Mouse (Mus musculus) forebrain, embryonic 12.5 days (tissue): ENCODE measurements around the gene Prkce. TPM values are rescaled to one million over a fixed set of nuclear protein-coding genes. Genes with fewer than 3 reads are reported as not detected.

ENCODE experiments used
- ATAC-seq: fragments of 200-750 bp; cut with Nextera tagmentation; 2 replicates; pipeline ENCODE4 v1.8.0; 2017; ENCODE audit warnings: moderate TSS enrichment; ENCODE audit not compliant: low FRiP score
- H3K27ac ChIP-seq: fragments of 300-500 bp; sonication (generic); 2 replicates; pipeline ENCODE4 v1.5.1; 2016; ENCODE audit warnings: mild to moderate bottlenecking
- H3K27me3 ChIP-seq: fragments of 300-500 bp; sonication (generic); 2 replicates; pipeline ENCODE4 v1.6.1; 2016; ENCODE audit warnings: mild to moderate bottlenecking
- H3K36me3 ChIP-seq: fragments of 300-500 bp; sonication (generic); replicated peaks from 2 replicates; pipeline ENCODE4 v1.6.1; 2016; ENCODE audit warnings: mild to moderate bottlenecking
- H3K4me1 ChIP-seq: fragments of 300-500 bp; sonication (generic); 2 replicates; pipeline ENCODE4 v1.6.1; 2016
- H3K4me2 ChIP-seq: fragments of 300-500 bp; sonication (generic); 2 replicates; pipeline ENCODE4 v1.6.1; 2016; ENCODE audit warnings: mild to moderate bottlenecking, moderate library complexity
- H3K4me3 ChIP-seq: fragments of 300-500 bp; sonication (generic); replicated peaks from 2 replicates; pipeline ENCODE4 v1.5.1; 2016; ENCODE audit warnings: mild to moderate bottlenecking
- H3K9ac ChIP-seq: fragments of 300-500 bp; sonication (generic); 2 replicates; pipeline ENCODE4 v1.6.1; 2016; ENCODE audit warnings: mild to moderate bottlenecking
- H3K9me3 ChIP-seq: fragments of 300-500 bp; sonication (generic); 2 replicates; pipeline ENCODE4 v1.6.1; 2016
- WGBS: fragments of 180-500 bp; shearing (Covaris S2); methylation state at CpG from one replicate; pipeline ENCODE4 v1.1.7; 2016; 5-methylcytosine and 5-hydroxymethylcytosine counted together
- polyA plus RNA-seq: library from polyadenylated mRNA; unstranded; fragments of >200 nt; fragmentation: Nextera tagmentation; extraction: Ambion mirVana; gene quantifications from 2 replicates; pipeline ENCODE4 v1.2.1, GENCODE M21; 2016

Gene Prkce
- polyA plus RNA-seq, 1 experiment from 2014 or later, result 6.0 TPM

DNA sequence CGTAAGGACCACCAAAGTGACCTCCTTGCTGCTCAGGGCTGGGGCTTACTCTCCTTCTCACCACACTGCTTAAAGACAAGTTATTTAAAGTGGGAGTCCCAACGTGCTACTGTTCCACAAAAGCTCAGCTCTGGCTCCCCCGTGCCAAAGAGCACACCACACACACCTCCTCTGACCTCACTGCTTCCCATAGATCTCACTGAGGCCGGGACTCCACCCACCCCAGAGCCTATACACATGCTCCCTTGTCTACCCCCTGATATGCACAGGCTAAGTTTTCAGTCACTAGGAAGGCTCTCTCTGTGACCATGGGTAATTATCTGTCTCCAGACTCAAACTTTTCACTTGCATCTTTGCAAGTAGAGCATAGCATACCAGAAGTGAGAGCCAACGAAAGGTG lies 170.7 kb downstream of the Prkce start:
- H3K9ac ChIP-seq, result no peak overlapping the region
- no peaks in the 10 kb centered on the region for H3K4me1 ChIP-seq
- no peak overlapping the region for H3K27ac ChIP-seq
- no peaks in the 10 kb centered on the region for H3K36me3 ChIP-seq
- H3K4me3 ChIP-seq, result no peak overlapping the region
- ATAC-seq, result no peak
- no peaks in the 10 kb centered on the region for H3K9me3 ChIP-seq
- no peak overlapping the region for H3K4me2 ChIP-seq
- H3K27me3 ChIP-seq, result no peaks in the 10 kb centered on the region
- WGBS, result 84% methylated on average over 5 of the region's 5 CpGs

DNA sequence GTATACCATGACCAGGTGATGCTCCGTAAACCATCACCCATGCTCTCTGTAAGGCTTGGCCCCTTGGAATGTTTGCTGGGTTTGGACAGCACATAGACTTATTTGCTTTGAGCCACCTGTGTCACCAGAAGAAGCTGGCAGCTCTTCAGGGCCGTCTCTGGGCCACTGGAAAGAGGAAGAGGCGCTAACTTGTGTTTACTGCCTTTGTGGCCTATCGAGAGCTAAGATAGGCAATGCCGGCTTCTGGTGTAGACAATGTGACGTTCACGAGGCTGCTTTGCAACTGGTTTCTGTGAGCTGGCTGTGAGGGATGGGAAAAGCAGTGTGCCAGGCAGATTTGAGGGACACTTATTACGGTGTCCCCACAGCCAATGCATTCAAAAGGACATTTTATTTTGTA lies 176.4 kb downstream of the Prkce start:
- Histone ChIP-seq H3K27ac (no peak overlapping the region), H3K4me2 (no peak overlapping the region), H3K27me3 (no peaks in the 10 kb centered on the region), H3K4me1 (no peaks in the 10 kb centered on the region), H3K9ac (no peak overlapping the region), H3K36me3 (no peaks in the 10 kb centered on the region), H3K9me3 (no peaks in the 10 kb centered on the region), H3K4me3 (no peak overlapping the region)
- WGBS, result 83% methylated on average over 8 of the region's 8 CpGs
- no peak for ATAC-seq

DNA sequence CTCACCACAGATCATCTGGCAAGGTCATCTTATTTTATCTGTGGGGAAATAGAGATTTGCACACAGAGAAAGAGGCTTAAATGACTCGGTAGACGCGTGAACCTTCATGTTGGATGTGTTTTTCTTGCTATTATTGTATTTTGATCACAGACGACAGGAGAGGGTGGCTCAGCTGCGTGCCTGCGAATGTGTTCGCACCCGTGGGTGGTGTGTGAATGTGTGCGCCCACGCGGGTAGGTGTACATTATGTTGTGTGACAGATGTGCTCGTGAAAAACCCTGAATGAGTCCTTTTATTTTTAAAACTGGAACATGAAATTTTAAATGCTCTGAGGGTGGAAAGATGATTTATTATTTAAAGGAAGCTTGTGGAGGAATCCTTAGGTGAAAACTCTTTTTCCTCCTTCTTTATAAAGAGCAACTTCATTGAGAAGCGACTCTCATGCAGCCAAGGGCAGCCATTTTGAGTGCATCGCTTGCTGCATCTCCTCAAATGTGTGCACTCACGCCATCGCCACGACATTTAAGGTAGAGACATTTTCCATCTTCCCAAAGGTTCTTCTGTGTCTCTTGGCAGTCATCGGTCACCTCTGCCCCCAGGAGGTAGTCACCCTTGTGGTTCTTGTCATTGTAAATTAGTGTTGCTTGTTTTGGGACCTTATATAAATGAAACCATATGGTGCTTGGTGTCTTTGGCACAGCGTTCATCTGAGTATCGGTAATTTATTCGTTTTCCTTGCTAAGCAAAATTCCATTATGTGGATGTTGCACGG lies 177.8 kb downstream of the Prkce start:
- H3K36me3 ChIP-seq, result no peaks in the 10 kb centered on the region
- H3K4me2 ChIP-seq, result no peak overlapping the region
- no peak for ATAC-seq
- no peaks in the 10 kb centered on the region for H3K9me3 ChIP-seq
- H3K9ac ChIP-seq, result no peak overlapping the region
- 84% methylated on average over 22 of the region's 22 CpGs for WGBS
- H3K27me3 ChIP-seq, result no peaks in the 10 kb centered on the region
- H3K27ac ChIP-seq, result no peak overlapping the region
- peaks cover under 1% of the 10 kb centered on the region; the same call in 1 of the 2 replicates for H3K4me1 ChIP-seq
- no peak overlapping the region for H3K4me3 ChIP-seq

DNA sequence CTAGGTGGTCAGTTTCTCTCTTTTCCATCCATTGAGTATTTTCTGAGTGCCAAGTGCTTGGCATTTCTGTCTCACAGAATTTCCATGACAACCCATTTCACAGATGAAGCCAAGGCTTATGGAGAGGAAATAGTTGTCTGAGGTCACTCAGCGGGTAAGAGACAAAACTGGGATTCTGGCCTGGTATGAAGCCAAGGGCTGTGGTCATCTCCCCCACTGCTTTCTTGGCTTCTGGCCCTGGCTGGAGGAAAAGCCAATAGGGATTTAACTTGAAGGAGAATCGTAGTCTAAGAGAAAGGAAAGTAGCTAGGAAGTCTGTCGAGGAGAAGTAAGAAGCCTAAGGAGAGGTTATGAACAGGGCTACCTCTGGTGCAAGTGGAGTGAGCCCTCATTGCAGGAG lies 182.7 kb downstream of the Prkce start:
- Histone ChIP-seq H3K27me3 (no peaks in the 10 kb centered on the region), H3K9me3 (no peaks in the 10 kb centered on the region), H3K4me1 (peaks cover 2% of the 10 kb centered on the region; the same call in 1 of the 2 replicates), H3K36me3 (no peaks in the 10 kb centered on the region), H3K4me3 (no peak overlapping the region), H3K9ac (no peak overlapping the region), H3K4me2 (no peak overlapping the region), H3K27ac (no peak overlapping the region)
- ATAC-seq, result no peak
- WGBS, result 89% methylated on average over 3 of the region's 3 CpGs

DNA sequence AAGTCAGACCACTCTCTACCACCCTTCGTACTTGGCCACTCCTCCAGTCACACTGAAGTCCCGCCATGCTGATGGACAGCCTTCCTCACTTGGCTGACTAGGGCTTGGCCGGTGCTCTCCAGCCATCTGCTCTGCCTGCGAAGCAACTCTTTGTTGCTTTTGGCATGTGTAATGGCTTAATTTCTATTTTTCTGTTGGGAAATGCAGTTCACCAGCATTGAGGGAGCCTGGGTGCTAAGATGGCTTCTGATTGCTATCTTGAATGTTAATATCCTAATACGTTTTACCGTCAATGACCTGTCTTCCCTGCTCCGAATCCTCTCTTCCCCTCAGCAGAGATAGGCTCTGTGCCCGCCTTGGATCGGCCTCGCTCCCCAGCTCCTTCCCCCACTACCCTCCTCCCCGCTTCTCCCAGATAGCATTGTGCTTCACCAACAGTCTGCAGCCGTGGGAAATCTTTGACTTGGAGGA lies 183.2 kb downstream of the Prkce start:
- Histone ChIP-seq H3K4me3 (no peak overlapping the region), H3K4me2 (no peak overlapping the region), H3K4me1 (peaks cover 4% of the 10 kb centered on the region; the same call in 1 of the 2 replicates), H3K36me3 (no peaks in the 10 kb centered on the region), H3K27me3 (no peaks in the 10 kb centered on the region), H3K9ac (no peak overlapping the region), H3K9me3 (no peaks in the 10 kb centered on the region), H3K27ac (no peak overlapping the region)
- 73% methylated on average over 12 of the region's 12 CpGs for WGBS
- no peak for ATAC-seq

DNA sequence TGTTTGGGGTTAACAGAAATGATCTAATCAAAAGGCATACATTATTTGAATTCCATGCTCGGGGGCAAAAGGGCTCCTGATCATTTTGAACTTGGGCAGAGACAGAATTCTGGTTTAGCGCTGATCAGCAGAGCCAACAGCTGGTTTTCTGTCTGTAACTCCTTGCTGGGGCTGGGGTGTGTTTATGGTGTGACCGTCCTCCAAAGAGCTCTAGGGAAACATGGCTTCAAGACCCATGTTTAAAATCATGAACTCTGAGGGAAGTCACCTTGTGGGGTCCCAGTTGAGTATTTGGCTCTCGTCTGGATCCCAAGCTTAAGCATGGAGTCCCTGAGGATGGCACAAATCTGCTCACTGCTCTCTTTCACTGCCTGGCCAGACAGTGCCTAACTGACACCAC lies 183.7 kb downstream of the Prkce start:
- no peaks in the 10 kb centered on the region for H3K27me3 ChIP-seq
- H3K4me1 ChIP-seq, result peaks cover 7% of the 10 kb centered on the region
- 89% methylated on average over 4 of the region's 4 CpGs for WGBS
- H3K4me3 ChIP-seq, result no peak overlapping the region
- H3K36me3 ChIP-seq, result no peaks in the 10 kb centered on the region
- H3K27ac ChIP-seq, result no peak overlapping the region
- no peaks in the 10 kb centered on the region for H3K9me3 ChIP-seq
- ATAC-seq, result no peak
- H3K9ac ChIP-seq, result no peak overlapping the region
- no peak overlapping the region for H3K4me2 ChIP-seq

DNA sequence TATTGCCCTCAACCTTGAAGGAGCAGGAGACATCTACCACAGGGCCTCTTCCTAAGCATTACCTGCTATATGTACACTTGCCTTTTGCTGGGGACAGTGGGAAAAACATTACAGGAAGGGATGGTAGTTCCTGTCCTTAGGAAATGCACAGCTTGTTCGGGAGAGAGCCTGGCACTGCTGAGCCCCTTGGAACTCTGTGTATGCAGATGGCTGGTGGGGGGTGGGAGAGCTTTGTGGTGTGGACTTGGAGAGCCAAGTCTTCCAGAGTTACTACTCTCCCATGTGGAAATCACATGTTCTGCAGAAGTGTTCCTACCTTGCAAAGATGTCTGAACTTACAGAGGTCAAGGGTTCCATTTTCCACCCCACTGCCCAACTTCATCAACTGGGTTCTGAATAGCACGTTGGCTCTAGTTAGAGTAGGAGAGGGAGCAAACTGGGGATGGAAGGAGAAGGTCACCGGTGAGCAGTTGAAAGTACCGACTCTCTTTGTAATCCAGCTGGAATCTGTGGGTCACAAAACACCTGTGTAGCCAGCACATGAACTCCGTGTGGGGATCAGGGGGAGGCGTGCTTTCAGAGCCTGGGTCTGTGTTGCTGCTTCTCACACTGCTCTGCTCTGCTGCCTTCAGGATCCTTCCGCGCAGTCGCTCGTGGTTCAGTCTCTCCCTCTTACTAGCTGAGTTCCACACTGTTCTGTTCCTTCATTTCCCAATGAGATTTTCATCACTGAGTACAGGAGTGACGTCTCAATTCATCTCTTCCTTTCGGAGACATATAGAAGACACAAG lies 184.9 kb downstream of the Prkce start:
- Histone ChIP-seq H3K4me3 (no peak overlapping the region), H3K4me2 (no peak overlapping the region), H3K27me3 (no peaks in the 10 kb centered on the region), H3K27ac (no peak overlapping the region), H3K9me3 (no peaks in the 10 kb centered on the region), H3K4me1 (peaks cover 9% of the 10 kb centered on the region), H3K9ac (no peak overlapping the region), H3K36me3 (no peaks in the 10 kb centered on the region)
- no peak for ATAC-seq
- WGBS, result 88% methylated on average over 12 of the region's 12 CpGs

DNA sequence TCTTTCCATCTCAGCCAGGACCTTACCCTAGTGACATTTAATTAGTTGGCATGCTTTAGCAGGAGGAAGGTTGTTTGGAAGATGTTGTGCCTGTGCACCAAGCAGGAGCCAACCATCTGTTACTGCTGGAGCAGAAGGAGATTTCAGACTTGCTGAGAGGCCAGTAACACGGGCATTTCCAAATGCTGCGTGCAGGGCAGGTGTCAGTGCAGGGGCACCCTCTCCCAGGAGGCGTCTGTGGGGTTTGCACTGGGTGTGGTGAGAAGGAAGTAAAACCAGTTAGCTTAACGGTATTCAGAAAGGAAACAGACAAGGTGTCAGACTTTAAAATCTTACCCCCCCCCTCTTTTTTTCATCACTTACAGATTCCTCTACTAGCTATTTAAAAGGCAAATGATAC lies 186.1 kb downstream of the Prkce start:
- H3K36me3 ChIP-seq, result no peaks in the 10 kb centered on the region
- 81% methylated on average over 4 of the region's 4 CpGs for WGBS
- H3K4me2 ChIP-seq, result no peak overlapping the region
- no peak overlapping the region for H3K4me3 ChIP-seq
- no peak overlapping the region for H3K27ac ChIP-seq
- no peaks in the 10 kb centered on the region for H3K27me3 ChIP-seq
- H3K4me1 ChIP-seq, result peaks cover 9% of the 10 kb centered on the region
- no peak overlapping the region for H3K9ac ChIP-seq
- H3K9me3 ChIP-seq, result no peaks in the 10 kb centered on the region
- no peak for ATAC-seq

DNA sequence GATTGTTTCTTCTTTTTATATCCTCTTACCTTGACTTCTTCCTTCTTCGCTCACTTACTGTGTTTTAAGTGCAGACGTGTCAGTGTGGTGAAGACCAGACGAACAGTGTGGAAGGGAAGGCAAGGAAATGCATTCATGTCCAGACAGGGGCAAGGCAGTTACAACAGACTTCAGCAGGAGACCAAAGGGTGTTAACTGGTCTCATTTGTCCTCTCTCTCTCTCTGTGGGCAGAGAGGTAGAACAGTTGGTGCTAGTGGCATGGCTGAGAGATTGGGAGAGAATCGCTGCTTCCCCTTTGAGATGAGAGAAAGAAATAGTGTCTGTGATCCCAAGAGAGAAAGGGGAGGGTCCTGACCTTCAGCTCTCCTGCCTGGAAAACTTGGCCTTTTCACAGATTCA lies 186.5 kb downstream of the Prkce start:
- Histone ChIP-seq H3K27ac (no peak overlapping the region), H3K4me1 (peaks cover 9% of the 10 kb centered on the region), H3K4me2 (no peak overlapping the region), H3K36me3 (no peaks in the 10 kb centered on the region), H3K9me3 (no peaks in the 10 kb centered on the region), H3K9ac (no peak overlapping the region), H3K27me3 (no peaks in the 10 kb centered on the region), H3K4me3 (no peak overlapping the region)
- WGBS, result 85% methylated on average over 4 of the region's 4 CpGs
- ATAC-seq, result no peak

DNA sequence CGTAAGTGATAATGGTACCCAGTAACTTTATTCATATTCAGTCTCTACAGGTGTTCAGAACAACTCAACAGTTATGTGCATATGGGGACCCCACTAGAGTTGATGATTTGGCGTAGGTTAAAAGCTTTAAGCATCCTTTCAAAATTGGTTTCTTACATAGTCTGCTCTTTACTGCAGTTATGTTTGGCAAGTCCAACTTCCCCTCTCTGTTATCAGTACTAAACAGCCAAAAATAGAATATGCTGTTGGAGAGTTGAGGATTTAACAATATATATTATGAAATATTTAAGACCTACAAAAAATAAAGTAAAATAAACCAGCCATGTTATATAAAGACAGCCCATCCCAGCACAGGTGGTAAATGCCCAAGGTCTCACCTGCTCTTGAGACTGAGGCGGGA lies 187.3 kb downstream of the Prkce start:
- 94% methylated on average over 3 of the region's 3 CpGs for WGBS
- H3K4me1 ChIP-seq, result peaks cover 9% of the 10 kb centered on the region
- ATAC-seq, result no peak
- H3K4me2 ChIP-seq, result no peak overlapping the region
- no peaks in the 10 kb centered on the region for H3K27me3 ChIP-seq
- H3K36me3 ChIP-seq, result no peaks in the 10 kb centered on the region
- H3K9ac ChIP-seq, result no peak overlapping the region
- H3K27ac ChIP-seq, result no peak overlapping the region
- H3K9me3 ChIP-seq, result no peaks in the 10 kb centered on the region
- H3K4me3 ChIP-seq, result no peak overlapping the region

DNA sequence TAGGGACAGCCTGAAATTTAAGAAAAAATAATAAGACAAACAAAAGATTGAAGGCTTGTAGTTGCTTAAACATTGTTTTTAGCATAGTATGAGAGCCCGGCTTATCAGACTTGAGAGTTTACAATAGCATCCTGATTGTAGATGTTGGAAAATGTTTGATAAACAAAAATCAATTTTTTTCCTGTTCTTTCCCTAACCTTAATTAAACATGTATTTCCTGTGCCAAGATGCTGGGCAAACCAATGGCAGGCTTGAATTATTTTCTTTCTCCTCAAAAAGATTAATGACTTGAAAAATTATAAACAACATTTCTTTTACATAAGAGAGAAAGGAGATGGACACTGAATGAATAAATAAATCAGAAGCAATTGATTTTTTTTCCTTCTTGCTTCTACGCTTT lies 187.7 kb downstream of the Prkce start:
- no peak overlapping the region for H3K27ac ChIP-seq
- 94% methylated on average over 2 of the region's 2 CpGs for WGBS
- H3K27me3 ChIP-seq, result no peaks in the 10 kb centered on the region
- no peak overlapping the region for H3K4me3 ChIP-seq
- H3K4me1 ChIP-seq, result peaks cover 9% of the 10 kb centered on the region
- no peak overlapping the region for H3K4me2 ChIP-seq
- H3K36me3 ChIP-seq, result no peaks in the 10 kb centered on the region
- H3K9ac ChIP-seq, result no peak overlapping the region
- no peak for ATAC-seq
- no peaks in the 10 kb centered on the region for H3K9me3 ChIP-seq

DNA sequence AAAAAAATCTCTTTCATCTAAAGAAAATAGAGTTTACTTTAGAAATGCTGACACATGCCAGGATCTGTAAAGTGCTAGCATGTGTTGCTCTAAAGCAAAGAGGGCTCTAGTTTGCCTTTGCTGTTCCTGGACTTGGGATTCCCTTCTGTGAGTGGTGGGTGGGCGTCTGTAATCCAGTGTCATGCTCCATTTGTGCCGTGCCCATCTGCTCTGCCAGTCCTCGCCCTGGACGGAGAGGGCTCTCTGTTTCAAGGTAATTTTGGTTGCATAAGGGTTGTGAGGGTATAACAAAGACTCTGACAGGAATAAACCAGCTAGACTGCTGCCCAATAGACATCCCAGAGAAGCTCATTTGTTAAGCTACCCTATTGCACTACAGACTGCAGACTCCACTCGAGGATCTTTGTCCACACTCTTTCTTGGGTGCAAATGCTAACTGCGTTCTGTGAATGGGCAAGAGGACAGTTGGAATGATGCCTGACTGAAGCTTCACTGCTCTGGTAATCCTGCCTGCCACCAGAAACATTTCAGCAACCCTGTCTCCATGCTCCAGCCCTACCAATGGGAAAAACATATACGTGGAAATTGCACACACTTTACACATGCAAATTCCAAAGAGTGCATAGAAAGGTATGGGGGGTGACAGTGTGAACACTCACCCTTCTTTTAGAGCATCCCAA lies 188.3 kb downstream of the Prkce start:
- WGBS, result 63% methylated on average over 7 of the region's 7 CpGs
- no peaks in the 10 kb centered on the region for H3K27me3 ChIP-seq
- H3K9ac ChIP-seq, result no peak overlapping the region
- no peaks in the 10 kb centered on the region for H3K9me3 ChIP-seq
- H3K4me1 ChIP-seq, result peaks cover 7% of the 10 kb centered on the region; the same call in 1 of the 2 replicates
- H3K36me3 ChIP-seq, result no peaks in the 10 kb centered on the region
- no peak overlapping the region for H3K4me2 ChIP-seq
- ATAC-seq, result no peak
- H3K27ac ChIP-seq, result no peak overlapping the region
- H3K4me3 ChIP-seq, result no peak overlapping the region
